Mouse (Mus musculus): ENCODE data around the gene Hexa. TPM values are rescaled to one million over a fixed set of nuclear protein-coding genes. Genes with fewer than 3 reads are reported as not detected.

Gene Hexa
- polyA plus RNA-seq, 1 experiment from 2014 or later = 31.0 TPM

DNA sequence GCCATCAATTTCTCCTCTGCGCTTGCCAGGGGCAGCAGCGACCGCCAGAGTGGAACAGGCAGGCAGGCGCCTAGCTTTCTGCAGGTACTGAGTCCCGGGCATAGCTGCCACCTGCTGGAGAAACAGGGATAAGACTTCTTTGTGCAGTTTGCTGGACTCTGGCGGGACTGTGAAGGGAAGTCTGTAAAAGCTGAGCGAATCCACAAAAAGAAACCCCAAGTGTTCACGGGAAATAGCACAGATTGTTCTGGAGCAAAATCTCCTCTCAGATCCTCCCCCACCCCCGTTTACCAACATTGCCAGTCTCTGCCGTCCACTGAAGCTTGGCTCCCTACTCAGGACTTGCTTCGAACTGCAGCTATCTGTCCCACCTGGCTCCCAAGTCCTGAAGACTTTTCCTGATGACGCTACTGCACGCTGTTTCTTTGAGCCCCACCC lies 45.5 kb downstream of the Hexa start:
- H3K4me3 ChIP-seq (ENCODE audit: low read depth, low read length) = no peak overlapping the region
- H3K9me3 ChIP-seq (ENCODE audit: low read length) = no peaks in the 10 kb centered on the region
- ATAC-seq (peak; percentile 36; the same call in 1 of the 2 replicates), DNase-seq (peak; percentile 70)
- WGBS (ENCODE audit: insufficient replicate concordance) = 5% methylated on average over 13 of the region's 13 CpGs
- H3K4me1 ChIP-seq (ENCODE audit: insufficient read depth) = no peaks in the 10 kb centered on the region
- peak; percentile 76 for TF ChIP-seq CTCF (IDR thresholded peaks at IDR 0.05; ENCODE audit: low read depth)
- no peak for TF ChIP-seq EP300 (IDR thresholded peaks at IDR 0.05; ENCODE audit: low read depth)
- peaks cover 89% of the 10 kb centered on the region for H3K27me3 ChIP-seq (ENCODE audit: insufficient read depth, low read length)
- H3K27ac ChIP-seq (ENCODE audit: low read depth) = no peak overlapping the region
- H3K9ac ChIP-seq (replicated peaks) = no peak overlapping the region
- H3K36me3 ChIP-seq (replicated peaks; ENCODE audit: insufficient read depth, low read length) = no peaks in the 10 kb centered on the region
- peak overlapping the region; percentile 9 for H3K4me2 ChIP-seq (ENCODE audit: low read depth, low read length)

DNA sequence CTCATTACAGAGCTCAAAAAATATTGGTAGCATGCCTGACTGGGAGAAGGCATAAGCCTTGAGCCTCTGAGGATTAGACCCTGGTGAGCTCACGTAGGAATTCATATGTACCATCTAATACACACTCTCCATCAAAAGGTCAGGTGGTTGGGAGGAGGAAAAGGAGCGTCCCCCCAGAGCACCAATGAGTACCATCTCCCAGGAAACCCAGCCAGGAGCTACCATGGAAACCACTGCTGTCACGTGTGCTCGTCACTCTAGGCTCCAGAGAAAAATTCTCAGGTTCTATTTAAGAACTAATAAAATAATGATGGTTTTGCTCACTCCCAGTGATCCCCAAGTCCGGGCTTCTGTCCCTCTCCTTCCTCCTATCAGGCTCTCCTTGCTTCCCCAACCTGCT lies 48.9 kb downstream of the Hexa start:
- Histone ChIP-seq H3K27me3 (ENCODE audit: insufficient read depth, low read length) (peaks cover 83% of the 10 kb centered on the region), H3K36me3 (replicated peaks; ENCODE audit: insufficient read depth, low read length) (no peaks in the 10 kb centered on the region), H3K9ac (replicated peaks) (no peak overlapping the region), H3K4me3 (ENCODE audit: low read depth, low read length) (no peak overlapping the region), H3K4me1 (ENCODE audit: insufficient read depth) (no peaks in the 10 kb centered on the region), H3K27ac (ENCODE audit: low read depth) (no peak overlapping the region), H3K9me3 (ENCODE audit: low read length) (no peaks in the 10 kb centered on the region), H3K4me2 (ENCODE audit: low read depth, low read length) (no peak overlapping the region)
- WGBS (ENCODE audit: insufficient replicate concordance) = 55% methylated on average over 5 of the region's 5 CpGs
- TF ChIP-seq CTCF (IDR thresholded peaks at IDR 0.05; ENCODE audit: low read depth) (no peak), EP300 (IDR thresholded peaks at IDR 0.05; ENCODE audit: low read depth) (no peak)
- DNase-seq (no peak), ATAC-seq (no peak)

DNA sequence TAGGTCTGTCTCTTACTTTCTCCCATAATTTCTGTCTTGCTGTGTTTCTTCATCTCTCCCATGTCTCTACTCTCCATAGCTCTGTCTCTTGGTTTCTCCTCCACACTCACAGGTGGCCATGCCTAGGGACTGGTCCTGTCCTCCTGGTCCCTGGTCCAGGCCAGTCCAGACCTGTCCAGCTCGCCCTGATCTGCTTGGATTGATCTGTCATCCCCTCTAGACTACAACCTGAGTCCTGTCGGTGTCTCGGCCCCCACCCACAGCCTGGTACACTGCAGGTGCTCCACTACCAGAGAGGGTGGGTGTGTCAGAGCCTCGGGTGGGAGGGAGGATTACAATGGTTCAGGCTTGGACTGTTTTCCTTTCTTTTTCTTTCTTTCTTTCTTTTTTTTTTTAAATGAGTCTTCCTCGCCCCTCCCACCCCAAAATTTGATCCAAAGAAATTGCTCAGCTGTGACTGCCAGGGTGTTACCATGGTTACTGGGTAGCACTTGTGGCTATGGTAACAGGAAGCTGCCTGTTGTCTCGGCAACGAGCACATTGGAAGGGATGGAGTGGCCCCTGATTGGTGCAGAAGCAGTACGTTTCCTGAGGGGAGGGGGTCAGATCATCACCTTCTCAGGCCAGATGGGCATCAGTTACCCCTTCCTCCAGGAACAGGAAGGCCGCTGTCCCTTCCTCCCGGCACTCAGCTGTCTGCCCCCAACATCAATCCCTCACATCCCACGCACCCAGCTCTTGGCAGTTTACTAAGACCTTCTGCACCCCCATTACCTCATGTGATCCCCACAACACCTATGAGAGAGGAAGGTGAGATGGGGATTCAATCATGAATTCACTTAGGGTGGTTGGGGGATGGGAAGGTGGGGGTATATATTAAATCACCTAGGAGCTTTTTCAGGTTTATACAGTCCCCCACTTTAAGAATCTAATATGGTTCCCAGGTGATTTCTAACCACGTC lies 49.7 kb downstream of the Hexa start:
- no peaks in the 10 kb centered on the region for H3K9me3 ChIP-seq (ENCODE audit: low read length)
- no peak overlapping the region for H3K4me2 ChIP-seq (ENCODE audit: low read depth, low read length)
- no peak for TF ChIP-seq EP300 (IDR thresholded peaks at IDR 0.05; ENCODE audit: low read depth)
- 46% methylated on average over 12 of the region's 12 CpGs for WGBS (ENCODE audit: insufficient replicate concordance)
- no peaks in the 10 kb centered on the region for H3K4me1 ChIP-seq (ENCODE audit: insufficient read depth)
- no peaks in the 10 kb centered on the region for H3K36me3 ChIP-seq (replicated peaks; ENCODE audit: insufficient read depth, low read length)
- DNase-seq (no peak), ATAC-seq (no peak)
- no peak overlapping the region for H3K27ac ChIP-seq (ENCODE audit: low read depth)
- H3K4me3 ChIP-seq (ENCODE audit: low read depth, low read length) = no peak overlapping the region
- peaks cover 76% of the 10 kb centered on the region for H3K27me3 ChIP-seq (ENCODE audit: insufficient read depth, low read length)
- H3K9ac ChIP-seq (replicated peaks) = no peak overlapping the region

DNA sequence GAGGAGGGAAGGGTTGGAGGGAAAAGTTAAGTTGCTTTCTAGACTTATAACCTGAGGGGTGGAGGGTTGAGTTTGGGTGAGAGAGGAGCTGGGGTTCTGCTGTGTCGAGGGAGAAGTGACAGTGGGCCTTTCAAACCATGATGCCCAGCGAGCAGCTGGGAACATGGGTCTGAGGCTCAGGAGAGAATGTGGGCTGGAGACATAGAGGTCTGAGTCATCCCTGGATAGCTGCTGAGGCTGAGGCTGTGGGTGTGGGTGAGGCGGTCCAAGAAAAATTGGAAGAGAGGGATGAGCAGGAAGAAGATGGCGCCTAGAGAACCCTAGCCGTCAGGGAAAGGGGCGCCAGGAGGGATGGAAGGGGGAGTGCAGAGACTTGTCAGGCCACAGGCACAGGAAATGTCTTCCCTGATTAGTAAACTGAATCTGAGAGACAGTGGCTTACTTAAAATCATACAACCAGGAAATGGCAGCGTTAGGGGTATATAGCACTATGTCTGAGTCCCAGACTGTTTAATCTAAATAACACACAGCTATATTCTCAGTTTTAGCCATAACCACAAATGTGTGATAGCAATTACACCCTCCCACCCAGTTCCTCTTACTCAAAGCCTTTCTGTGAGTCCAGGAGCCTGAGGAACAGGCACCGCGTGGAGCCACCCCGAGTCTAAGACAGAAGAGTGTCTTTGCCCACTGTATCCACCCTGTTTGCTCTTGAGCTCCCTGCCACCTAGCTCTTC lies 50.5 kb downstream of the Hexa start:
- H3K9ac ChIP-seq (replicated peaks) = no peak overlapping the region
- DNase-seq (no peak), ATAC-seq (no peak)
- H3K4me2 ChIP-seq (ENCODE audit: low read depth, low read length) = no peak overlapping the region
- TF ChIP-seq EP300 (IDR thresholded peaks at IDR 0.05; ENCODE audit: low read depth) = no peak
- no peak for TF ChIP-seq CTCF (IDR thresholded peaks at IDR 0.05; ENCODE audit: low read depth)
- no peaks in the 10 kb centered on the region for H3K36me3 ChIP-seq (replicated peaks; ENCODE audit: insufficient read depth, low read length)
- no peaks in the 10 kb centered on the region for H3K4me1 ChIP-seq (ENCODE audit: insufficient read depth)
- H3K9me3 ChIP-seq (ENCODE audit: low read length) = no peaks in the 10 kb centered on the region
- H3K27ac ChIP-seq (ENCODE audit: low read depth) = no peak overlapping the region
- no peak overlapping the region for H3K4me3 ChIP-seq (ENCODE audit: low read depth, low read length)
- whole genome bisulfite sequencing (ENCODE audit: insufficient replicate concordance) = 46% methylated on average over 10 of the region's 10 CpGs
- peaks cover 69% of the 10 kb centered on the region for H3K27me3 ChIP-seq (ENCODE audit: insufficient read depth, low read length)

DNA sequence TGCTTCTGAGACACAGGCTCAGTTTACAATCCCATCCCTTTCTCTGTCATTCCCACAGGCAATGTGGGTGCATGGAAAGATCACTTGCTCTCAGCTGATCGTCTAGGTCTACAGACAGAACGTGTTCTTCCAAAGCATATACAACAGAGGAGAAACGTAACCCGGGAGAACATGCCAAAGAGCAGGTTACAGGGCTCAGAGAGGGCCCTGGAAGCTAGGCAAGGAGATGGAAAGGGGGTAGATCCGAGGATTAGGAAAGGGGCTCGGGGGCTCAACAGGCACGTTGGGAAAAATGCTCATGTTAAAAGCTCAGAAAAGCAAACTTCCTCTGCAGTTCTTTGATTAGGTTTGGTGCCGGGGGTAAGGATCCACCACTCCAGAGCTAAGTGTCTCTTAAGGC lies 62.3 kb downstream of the Hexa start:
- H3K4me1 ChIP-seq (ENCODE audit: insufficient read depth) = no peaks in the 10 kb centered on the region
- TF ChIP-seq EP300 (IDR thresholded peaks at IDR 0.05; ENCODE audit: low read depth) (no peak), CTCF (IDR thresholded peaks at IDR 0.05; ENCODE audit: low read depth) (no peak)
- WGBS (ENCODE audit: insufficient replicate concordance) = 59% methylated on average over 8 of the region's 8 CpGs
- H3K36me3 ChIP-seq (replicated peaks; ENCODE audit: insufficient read depth, low read length) = no peaks in the 10 kb centered on the region
- ATAC-seq (no peak), DNase-seq (no peak)
- no peak overlapping the region for H3K4me3 ChIP-seq (ENCODE audit: low read depth, low read length)
- H3K9ac ChIP-seq (replicated peaks) = no peak overlapping the region
- H3K9me3 ChIP-seq (ENCODE audit: low read length) = no peaks in the 10 kb centered on the region
- no peak overlapping the region for H3K4me2 ChIP-seq (ENCODE audit: low read depth, low read length)
- no peak overlapping the region for H3K27ac ChIP-seq (ENCODE audit: low read depth)
- H3K27me3 ChIP-seq (ENCODE audit: insufficient read depth, low read length) = peaks cover 63% of the 10 kb centered on the region

DNA sequence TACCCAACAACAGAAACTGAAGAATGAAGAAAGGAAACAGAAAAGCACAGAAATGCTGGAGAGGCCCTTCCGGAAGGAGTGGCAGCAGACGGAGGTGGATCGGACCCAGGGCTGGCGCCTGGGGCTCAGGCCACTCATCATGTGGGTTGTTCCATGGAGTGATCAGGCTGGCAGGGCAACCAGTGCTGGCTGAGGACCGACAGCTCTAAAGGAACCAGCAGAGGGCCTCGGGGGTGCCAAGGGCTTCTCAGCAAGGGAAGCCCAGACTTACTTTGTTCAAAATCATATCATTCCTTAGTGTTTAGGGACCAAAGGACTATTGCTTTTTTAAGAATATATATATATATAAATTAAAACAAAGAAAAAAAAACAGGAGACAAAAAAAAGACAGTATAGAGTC lies 66.6 kb downstream of the Hexa start:
- WGBS (ENCODE audit: insufficient replicate concordance) = 66% methylated on average over 6 of the region's 6 CpGs
- no peak overlapping the region for H3K4me3 ChIP-seq (ENCODE audit: low read depth, low read length)
- H3K4me2 ChIP-seq (ENCODE audit: low read depth, low read length) = no peak overlapping the region
- TF ChIP-seq CTCF (IDR thresholded peaks at IDR 0.05; ENCODE audit: low read depth) = no peak
- TF ChIP-seq EP300 (IDR thresholded peaks at IDR 0.05; ENCODE audit: low read depth) = no peak
- no peak for ATAC-seq
- peaks cover 47% of the 10 kb centered on the region for H3K27me3 ChIP-seq (ENCODE audit: insufficient read depth, low read length)
- H3K36me3 ChIP-seq (replicated peaks; ENCODE audit: insufficient read depth, low read length) = no peaks in the 10 kb centered on the region
- H3K9me3 ChIP-seq (ENCODE audit: low read length) = no peaks in the 10 kb centered on the region
- no peak overlapping the region for H3K27ac ChIP-seq (ENCODE audit: low read depth)
- H3K9ac ChIP-seq (replicated peaks) = no peak overlapping the region
- no peaks in the 10 kb centered on the region for H3K4me1 ChIP-seq (ENCODE audit: insufficient read depth)
- no peak for DNase-seq

All from liver, postnatal 0 days (tissue).